Comparison of ENCODE assay signal across 15 mouse cellular contexts in the genomic region with DNA sequence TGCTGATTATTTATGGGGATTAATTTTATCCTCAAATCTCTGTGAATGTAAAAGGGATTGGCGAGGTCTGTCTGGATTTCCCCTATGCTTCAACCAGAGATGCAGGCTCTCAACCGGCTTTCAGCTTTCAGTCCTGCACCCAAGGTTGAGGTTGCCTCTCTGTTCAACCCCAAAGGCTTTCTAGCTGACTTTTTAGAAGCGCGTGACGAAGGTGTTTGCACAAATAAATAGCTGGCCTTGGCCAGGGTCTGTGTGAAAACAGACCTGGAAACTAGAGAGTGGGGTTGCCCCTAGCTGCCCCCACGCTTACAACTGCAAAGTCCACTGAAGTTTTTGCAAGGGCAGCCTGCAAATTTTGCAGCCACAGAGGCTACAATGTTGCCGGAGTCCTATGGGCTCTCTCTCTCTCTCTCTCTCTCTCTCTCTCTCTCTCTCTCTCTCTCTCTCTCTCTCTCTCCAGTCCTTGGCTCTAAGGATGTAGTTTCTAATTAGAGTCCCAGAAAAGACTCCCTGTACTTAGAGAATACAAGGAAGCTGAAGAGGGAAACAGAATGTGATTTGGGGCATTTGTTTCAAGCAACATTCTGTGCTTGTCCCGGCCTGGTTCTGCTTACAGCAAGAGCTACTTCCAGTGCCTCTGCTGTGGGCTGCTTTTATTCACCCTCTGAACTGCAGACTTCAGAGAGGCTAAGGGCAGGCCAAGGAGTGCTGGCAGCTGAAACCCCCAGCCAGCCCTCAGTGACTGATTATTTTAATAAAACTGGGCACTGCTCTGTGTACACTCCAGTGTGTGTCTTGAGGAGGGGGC. TPM values are rescaled to one million over a fixed set of nuclear protein-coding genes. Genes with fewer than 3 reads are reported as not detected.
DNase-seq lines count a peak whose midpoint lies in the region; ATAC-seq lines count a peak whose summit lies in the region.
"Had no signal": no experiment of that assay in that cellular context is flagged by ENCODE, and none has a peak within 500 bp of the region (broad histone marks: within the 10 kb centered on the region; RNA-seq: fewer than 3 reads in every experiment).

No protein-coding gene starts in this region.

- no peak overlapping the region for H3K4me3 ChIP-seq in liver, embryonic 11.5 days (ENCODE audit: low read depth, low read length)
- no peak overlapping the region for H3K4me3 ChIP-seq in liver, embryonic 12.5 days
- H3K4me3 ChIP-seq in forebrain, embryonic 16.5 days (replicated peaks; ENCODE audit: low read length): no peak overlapping the region
- H3K4me3 ChIP-seq: liver, embryonic 15.5 days had no signal

- no peaks in the 10 kb centered on the region for H3K4me1 ChIP-seq in liver, embryonic 11.5 days (replicated peaks; ENCODE audit: control insufficient read depth, insufficient read depth, low read length)
- H3K4me1 ChIP-seq in liver, embryonic 12.5 days: peaks cover 10% of the 10 kb centered on the region; the same call in 1 of the 2 replicates
- H3K4me1 ChIP-seq in forebrain, embryonic 16.5 days (replicated peaks; ENCODE audit: control insufficient read depth, insufficient read depth, low read length): peaks cover 5% of the 10 kb centered on the region
- H3K4me1 ChIP-seq: liver, embryonic 15.5 days had no signal

- peak; percentile 50 for DNase-seq in embryo, embryonic 10.5 days (ENCODE audit: low spot score)
- no peak for DNase-seq in embryo, embryonic 10 days (ENCODE audit: low spot score)
- DNase-seq in liver, embryonic 11.5 days (ENCODE audit: low spot score): no peak
- peak; percentile 35 for DNase-seq in retina, embryonic 14.5 days (ENCODE audit: low spot score)
- DNase-seq in retina, postnatal 1 day: no peak
- DNase-seq in right cerebral cortex, postnatal 14 days: no peak
- DNase-seq: cerebellum, adult 18-20 months; gastrocnemius, postnatal 25 days; thymus, postnatal 25 days had no signal

- H3K4me2 ChIP-seq in liver, embryonic 11.5 days: 0 out of 2 replicates have a peak overlapping the region, but pooled peaks have one; percentile 12
- H3K4me2 ChIP-seq in liver, embryonic 12.5 days: no peak overlapping the region
- no peak overlapping the region for H3K4me2 ChIP-seq in forebrain, embryonic 16.5 days (ENCODE audit: low read length)
- H3K4me2 ChIP-seq: liver, embryonic 15.5 days had no signal

- H3K9ac ChIP-seq in liver, embryonic 11.5 days (ENCODE audit: low read depth, low read length): no peak overlapping the region
- no peak overlapping the region for H3K9ac ChIP-seq in liver, embryonic 12.5 days
- H3K9ac ChIP-seq in forebrain, embryonic 16.5 days (replicated peaks; ENCODE audit: low read depth, low read length): no peak overlapping the region
- H3K9ac ChIP-seq: liver, embryonic 15.5 days had no signal

- ATAC-seq in liver, embryonic 11.5 days (replicated peaks; ENCODE audit: low FRiP score): no peak
- no peak for ATAC-seq in liver, embryonic 12.5 days
- ATAC-seq in forebrain, embryonic 16.5 days: no peak

- no peaks in the 10 kb centered on the region for H3K9me3 ChIP-seq in liver, embryonic 11.5 days (ENCODE audit: control insufficient read depth, low read length)
- no peaks in the 10 kb centered on the region for H3K9me3 ChIP-seq in liver, embryonic 12.5 days (replicated peaks)
- no peaks in the 10 kb centered on the region; the same call in 1 of the 2 replicates for H3K9me3 ChIP-seq in forebrain, embryonic 16.5 days (ENCODE audit: control insufficient read depth, low read length)
- H3K9me3 ChIP-seq: liver, embryonic 15.5 days had no signal

- no peak overlapping the region for H3K27ac ChIP-seq in liver, embryonic 11.5 days (ENCODE audit: low read depth, low read length)
- H3K27ac ChIP-seq in liver, embryonic 12.5 days: no peak overlapping the region
- H3K27ac ChIP-seq in forebrain, embryonic 16.5 days (ENCODE audit: low read length): no peak overlapping the region
- H3K27ac ChIP-seq: liver, embryonic 15.5 days had no signal

- no peaks in the 10 kb centered on the region for H3K36me3 ChIP-seq in liver, embryonic 11.5 days (ENCODE audit: control insufficient read depth, insufficient read depth, low read length)
- H3K36me3 ChIP-seq in liver, embryonic 12.5 days: no peaks in the 10 kb centered on the region
- no peaks in the 10 kb centered on the region for H3K36me3 ChIP-seq in forebrain, embryonic 16.5 days (ENCODE audit: control insufficient read depth, insufficient read depth)
- H3K36me3 ChIP-seq: liver, embryonic 15.5 days had no signal

- peaks cover 95% of the 10 kb centered on the region for H3K27me3 ChIP-seq in liver, embryonic 11.5 days (replicated peaks; ENCODE audit: control insufficient read depth, insufficient read depth, low read length)
- H3K27me3 ChIP-seq in liver, embryonic 12.5 days (replicated peaks): peaks cover 100% of the 10 kb centered on the region
- H3K27me3 ChIP-seq in forebrain, embryonic 16.5 days (replicated peaks; ENCODE audit: control insufficient read depth, insufficient read depth, low read length): peaks cover 78% of the 10 kb centered on the region
- H3K27me3 ChIP-seq: CH12.LX had no signal

- 18% methylated on average over 8 of the region's 8 CpGs for whole genome bisulfite sequencing in liver, embryonic 11.5 days
- WGBS in liver, embryonic 12.5 days (ENCODE audit: insufficient replicate concordance): 17% methylated on average over 8 of the region's 8 CpGs
- whole genome bisulfite sequencing in forebrain, embryonic 16.5 days: under 1% methylated on average over 8 of the region's 8 CpGs

RNA-seq across cellular contexts. Expression of gene Tbx5, which starts 1.0 kb away (rescaled TPM):
- polyA plus RNA-seq in liver, embryonic 11.5 days (2014; fragmentation: Nextera tagmentation; extraction: Ambion mirVana): 3.6 and 5.7 TPM in 2 replicates
- polyA plus RNA-seq in liver, embryonic 12.5 days (2016; fragmentation: Nextera tagmentation; extraction: Ambion mirVana): 0.27 and 0.83 TPM in 2 replicates
- polyA plus RNA-seq in forebrain, embryonic 16.5 days (2015; fragmentation: Nextera tagmentation; extraction: Ambion mirVana): 0.12 TPM in 1 of 2 replicates, not detected in the other
- polyA plus RNA-seq: kidney, embryonic 14.5 days; small intestine, adult 2 months had no signal

Comparison
In these comparisons a context has a peak if more than half of its experiments do, and no peak if none do; other contexts are left out.
1. DNase-seq: peak in embryo, embryonic 10.5 days (single experiment) and retina, embryonic 14.5 days (single experiment); none in embryo, embryonic 10 days (single experiment), liver, embryonic 11.5 days (single experiment), retina, postnatal 1 day (single experiment) and right cerebral cortex, postnatal 14 days (single experiment).